Mouse (Mus musculus): ENCODE results near the gene Col24a1. TPM values are rescaled to one million over a fixed set of nuclear protein-coding genes. Genes with fewer than 3 reads are reported as not detected.

Gene Col24a1
- polyA plus RNA-seq, 1 experiment from 2014 or later = 0.91 TPM

GRCm38 (mm10) chr3:145574468-145574867 lies 282.2 kb downstream of the Col24a1 start:
- WGBS = 78% methylated on average over 3 of the region's 3 CpGs
- H3K27me3 ChIP-seq (replicated peaks) = no peaks in the 10 kb centered on the region
- no peaks in the 10 kb centered on the region for H3K9me3 ChIP-seq
- no peak for ATAC-seq (ENCODE audit: extremely low read depth, insufficient number of reproducible peaks, low FRiP score, low TSS enrichment)
- peaks cover 19% of the 10 kb centered on the region for H3K4me1 ChIP-seq
- no peak overlapping the region for H3K4me3 ChIP-seq
- no peak overlapping the region for H3K9ac ChIP-seq
- no peak overlapping the region for H3K27ac ChIP-seq (replicated peaks)
- H3K4me2 ChIP-seq = no peak overlapping the region
- peaks cover 20% of the 10 kb centered on the region for H3K36me3 ChIP-seq

GRCm38 (mm10) chr3:145575340-145575739 lies 283.1 kb downstream of the Col24a1 start:
- peaks cover 27% of the 10 kb centered on the region for H3K36me3 ChIP-seq
- no peak for ATAC-seq (ENCODE audit: extremely low read depth, insufficient number of reproducible peaks, low FRiP score, low TSS enrichment)

GRCm38 (mm10) chr3:145575743-145576481 lies 283.6 kb downstream of the Col24a1 start, which contains the start of gene Znhit6:
Gene Znhit6, plus strand, starts transcription at chr3:145576205.
- WGBS = 5% methylated on average over 37 of the region's 37 CpGs
- ATAC-seq (ENCODE audit: extremely low read depth, insufficient number of reproducible peaks, low FRiP score, low TSS enrichment) = peak; percentile 58
- H3K9ac ChIP-seq = peak within 1 kb of the TSS; percentile 83
- H3K4me3 ChIP-seq = peak within 1 kb of the TSS; percentile 91
- H3K4me1 ChIP-seq = peaks cover 19% of the 10 kb centered on the region
- H3K4me2 ChIP-seq = peak within 1 kb of the TSS; percentile 92
- H3K27me3 ChIP-seq (replicated peaks) = no peaks in the 10 kb centered on the region
- H3K27ac ChIP-seq (replicated peaks) = peak within 1 kb of the TSS; percentile 67
- peaks cover 33% of the 10 kb centered on the region for H3K36me3 ChIP-seq
- H3K9me3 ChIP-seq = no peaks in the 10 kb centered on the region

More at GRCm38 (mm10) chr3:145575340-145575739, 283.1 kb downstream of the Col24a1 start:
- peak overlapping the region; percentile 92 for H3K4me2 ChIP-seq
- WGBS = 77% methylated on average over 7 of the region's 7 CpGs
- no peaks in the 10 kb centered on the region for H3K27me3 ChIP-seq (replicated peaks)
- H3K4me3 ChIP-seq = peak overlapping the region; percentile 91; the same call in 1 of the 2 replicates
- H3K9ac ChIP-seq = no peak overlapping the region
- no peaks in the 10 kb centered on the region for H3K9me3 ChIP-seq
- H3K27ac ChIP-seq (replicated peaks) = no peak overlapping the region
- H3K4me1 ChIP-seq = peaks cover 19% of the 10 kb centered on the region

- peak overlapping the region; percentile 67 for H3K27ac ChIP-seq (replicated peaks)
- WGBS = 2% methylated on average over 11 of the region's 11 CpGs
- peak overlapping the region; percentile 83 for H3K9ac ChIP-seq
Observed at GRCm38 (mm10) chr3:145576482-145576822, 284.2 kb downstream of the Col24a1 start.

GRCm38 (mm10) chr3:145576876-145577275 lies 284.6 kb downstream of the Col24a1 start:
- WGBS = 27% methylated on average over 15 of the region's 15 CpGs
- H3K27ac ChIP-seq (replicated peaks) = no peak overlapping the region

More at GRCm38 (mm10) chr3:145576482-145576822, 284.2 kb downstream of the Col24a1 start:
- Histone ChIP-seq H3K36me3 (peaks cover 38% of the 10 kb centered on the region), H3K4me2 (peak overlapping the region; percentile 92), H3K4me1 (peaks cover 19% of the 10 kb centered on the region), H3K9me3 (no peaks in the 10 kb centered on the region), H3K27me3 (replicated peaks) (no peaks in the 10 kb centered on the region), H3K4me3 (peak overlapping the region; percentile 91)
- no peak for ATAC-seq (ENCODE audit: extremely low read depth, insufficient number of reproducible peaks, low FRiP score, low TSS enrichment)

GRCm38 (mm10) chr3:145583043-145583442 lies 290.8 kb downstream of the Col24a1 start:
- Histone ChIP-seq H3K4me3 (no peak overlapping the region), H3K36me3 (peaks cover 85% of the 10 kb centered on the region), H3K27me3 (replicated peaks) (no peaks in the 10 kb centered on the region), H3K27ac (replicated peaks) (no peak overlapping the region), H3K9me3 (no peaks in the 10 kb centered on the region), H3K4me2 (no peak overlapping the region), H3K9ac (no peak overlapping the region), H3K4me1 (no peaks in the 10 kb centered on the region)
- 79% methylated on average over 4 of the region's 4 CpGs for WGBS
- no peak for ATAC-seq (ENCODE audit: extremely low read depth, insufficient number of reproducible peaks, low FRiP score, low TSS enrichment)

More at GRCm38 (mm10) chr3:145576876-145577275, 284.6 kb downstream of the Col24a1 start:
- Histone ChIP-seq H3K4me2 (peak overlapping the region; percentile 92), H3K36me3 (peaks cover 42% of the 10 kb centered on the region), H3K9me3 (no peaks in the 10 kb centered on the region), H3K4me3 (peak overlapping the region; percentile 91), H3K4me1 (peaks cover 19% of the 10 kb centered on the region), H3K9ac (peak overlapping the region; percentile 83), H3K27me3 (replicated peaks) (no peaks in the 10 kb centered on the region)
- no peak for ATAC-seq (ENCODE audit: extremely low read depth, insufficient number of reproducible peaks, low FRiP score, low TSS enrichment)

GRCm38 (mm10) chr3:145583522-145584200 lies 291.4 kb downstream of the Col24a1 start:
- no peaks in the 10 kb centered on the region for H3K4me1 ChIP-seq
- no peak for ATAC-seq (ENCODE audit: extremely low read depth, insufficient number of reproducible peaks, low FRiP score, low TSS enrichment)
- H3K27me3 ChIP-seq (replicated peaks) = no peaks in the 10 kb centered on the region
- no peak overlapping the region for H3K4me3 ChIP-seq
- no peak overlapping the region for H3K4me2 ChIP-seq
- H3K27ac ChIP-seq (replicated peaks) = no peak overlapping the region
- WGBS = 63% methylated on average over 3 of the region's 3 CpGs
- peaks cover 79% of the 10 kb centered on the region for H3K36me3 ChIP-seq
- H3K9me3 ChIP-seq = no peaks in the 10 kb centered on the region
- no peak overlapping the region for H3K9ac ChIP-seq

- H3K27me3 ChIP-seq (replicated peaks) = no peaks in the 10 kb centered on the region
- no peaks in the 10 kb centered on the region for H3K4me1 ChIP-seq
- 90% methylated on average over 4 of the region's 4 CpGs for WGBS
- H3K36me3 ChIP-seq = peaks cover 80% of the 10 kb centered on the region
- H3K9me3 ChIP-seq = no peaks in the 10 kb centered on the region
- peak overlapping the region; percentile 16; the same call in 1 of the 2 replicates for H3K4me2 ChIP-seq
- no peak overlapping the region for H3K4me3 ChIP-seq
- no peak overlapping the region for H3K9ac ChIP-seq
- no peak overlapping the region for H3K27ac ChIP-seq (replicated peaks)
- ATAC-seq (ENCODE audit: extremely low read depth, insufficient number of reproducible peaks, low FRiP score, low TSS enrichment) = no peak
Observed at GRCm38 (mm10) chr3:145590562-145590961, 298.3 kb downstream of the Col24a1 start.

- H3K36me3 ChIP-seq = peaks cover 74% of the 10 kb centered on the region
- H3K9me3 ChIP-seq = no peaks in the 10 kb centered on the region
- H3K4me2 ChIP-seq = no peak overlapping the region
- ATAC-seq (ENCODE audit: extremely low read depth, insufficient number of reproducible peaks, low FRiP score, low TSS enrichment) = no peak
- no peak overlapping the region for H3K9ac ChIP-seq
- H3K4me3 ChIP-seq = no peak overlapping the region
- no peaks in the 10 kb centered on the region for H3K27me3 ChIP-seq (replicated peaks)
- no peak overlapping the region for H3K27ac ChIP-seq (replicated peaks)
- WGBS = 90% methylated on average over 6 of the region's 6 CpGs
- H3K4me1 ChIP-seq = no peaks in the 10 kb centered on the region
Observed at GRCm38 (mm10) chr3:145591841-145592542, 299.7 kb downstream of the Col24a1 start.

- no peak overlapping the region for H3K4me3 ChIP-seq
- peaks cover 86% of the 10 kb centered on the region for H3K36me3 ChIP-seq
Observed at GRCm38 (mm10) chr3:145595354-145595753, 303.1 kb downstream of the Col24a1 start.

GRCm38 (mm10) chr3:145599059-145599458 lies 306.8 kb downstream of the Col24a1 start:
- Histone ChIP-seq H3K4me1 (peaks cover 21% of the 10 kb centered on the region), H3K9me3 (no peaks in the 10 kb centered on the region), H3K4me2 (no peak overlapping the region), H3K36me3 (peaks cover 80% of the 10 kb centered on the region), H3K4me3 (no peak overlapping the region), H3K27ac (replicated peaks) (no peak overlapping the region), H3K27me3 (replicated peaks) (no peaks in the 10 kb centered on the region), H3K9ac (no peak overlapping the region)
- ATAC-seq (ENCODE audit: extremely low read depth, insufficient number of reproducible peaks, low FRiP score, low TSS enrichment) = no peak
- WGBS = 91% methylated on average over 7 of the region's 7 CpGs

More at GRCm38 (mm10) chr3:145595354-145595753, 303.1 kb downstream of the Col24a1 start:
- Histone ChIP-seq H3K27ac (replicated peaks) (no peak overlapping the region), H3K27me3 (replicated peaks) (no peaks in the 10 kb centered on the region), H3K4me1 (peaks cover under 1% of the 10 kb centered on the region; the same call in 1 of the 2 replicates), H3K4me2 (no peak overlapping the region), H3K9me3 (no peaks in the 10 kb centered on the region), H3K9ac (no peak overlapping the region)
- 87% methylated on average over 6 of the region's 6 CpGs for WGBS
- ATAC-seq (ENCODE audit: extremely low read depth, insufficient number of reproducible peaks, low FRiP score, low TSS enrichment) = no peak

All from heart, embryonic 13.5 days (tissue).